Mouse (Mus musculus) ES-E14 (cell line): ENCODE results near the gene Aldh1l1. TPM values are rescaled to one million over a fixed set of nuclear protein-coding genes. Genes with fewer than 3 reads are reported as not detected.

Experiments used
- DNase-seq: peaks from one replicate; pipeline ENCODE4 v3.0.0-alpha.2; 2013; ENCODE audit warnings: low read depth, low spot score
- H3K27ac ChIP-seq: 2 replicates; pipeline ENCODE4 v1.5.1; 2012; ENCODE audit warnings: low read depth, mild to moderate bottlenecking, low read length, moderate library complexity, mixed read lengths; ENCODE audit not compliant: poor library complexity, insufficient read depth, severe bottlenecking
- H3K36me3 ChIP-seq: 2 replicates; pipeline ENCODE4 v1.6.1; 2012; ENCODE audit warnings: mild to moderate bottlenecking, low read length, moderate library complexity, mixed read lengths; ENCODE audit not compliant: control insufficient read depth, poor library complexity, insufficient read depth, severe bottlenecking
- H3K4me1 ChIP-seq, 2 experiments: fragments of 150-350 bp in 1 of 2; sonication (generic) in 1 of 2; 2 replicates each; pipeline ENCODE4 v1.6.1; 2012; ENCODE audit warnings: low read length in 2 of 2, mild to moderate bottlenecking in 1 of 2, mixed read lengths in 1 of 2; ENCODE audit not compliant: control insufficient read depth in 2 of 2, insufficient read depth in 2 of 2, poor library complexity in 1 of 2
- H3K4me3 ChIP-seq, 2 experiments: fragments of 150-350 bp in 1 of 2; sonication (generic) in 1 of 2; 2 replicates each; pipeline ENCODE4 v1.5.1; 2012; ENCODE audit warnings: low read length in 2 of 2, low read depth in 1 of 2, mild to moderate bottlenecking in 1 of 2, mixed read lengths in 1 of 2; ENCODE audit not compliant: insufficient read depth in 1 of 2, poor library complexity in 1 of 2, severe bottlenecking in 1 of 2
- H3K9ac ChIP-seq: 2 replicates; pipeline ENCODE4 v1.6.1; 2012; ENCODE audit warnings: low read depth, mild to moderate bottlenecking, low read length, mixed read lengths; ENCODE audit not compliant: poor library complexity, insufficient read depth, severe bottlenecking
- H3K9me3 ChIP-seq: fragments of 150-350 bp; sonication (generic); 2 replicates; pipeline ENCODE4 v1.6.1; 2012; ENCODE audit warnings: low read depth, mild to moderate bottlenecking, low read length; ENCODE audit not compliant: control insufficient read depth, insufficient read depth
- CHD2 ChIP-seq: IDR thresholded peaks from 2 replicates; pipeline ENCODE4 v1.6.1; 2014; ENCODE audit warnings: mild to moderate bottlenecking, low read depth, low read length, inconsistent platforms
- HCFC1 ChIP-seq: IDR thresholded peaks from 2 replicates; pipeline ENCODE4 v1.6.1; 2012; ENCODE audit warnings: low read length, inconsistent platforms, borderline replicate concordance; ENCODE audit not compliant: insufficient read depth
- MAFK ChIP-seq: IDR thresholded peaks from 2 replicates; pipeline ENCODE4 v1.6.1; 2014; ENCODE audit warnings: mild to moderate bottlenecking, low read depth, low read length, inconsistent platforms; ENCODE audit not compliant: insufficient read depth
- ZC3H11A ChIP-seq: IDR thresholded peaks from 2 replicates; pipeline ENCODE4 v1.6.1; 2012; ENCODE audit warnings: low read depth, mild to moderate bottlenecking, inconsistent platforms, low read length, borderline replicate concordance
- ZNF384 ChIP-seq: IDR thresholded peaks from 2 replicates; pipeline ENCODE4 v1.6.1; 2012; ENCODE audit warnings: low read depth, low read length, inconsistent platforms
- in situ Hi-C, 2 experiments: fragments of 600-800 bp; cut with MboI; formaldehyde crosslinking; loops; one replicate each; pipeline ENCODE4 v1.15.1; 2025; ENCODE audit warnings: low sequenced_read_pairs in 2 of 2, inconsistent platforms in 1 of 2; ENCODE audit not compliant: unreplicated experiment in 2 of 2
- total RNA-seq: library from RNA; depleted of rRNA; stranded (reverse); fragments of 300-350 nt; gene quantifications from 2 replicates; pipeline ENCODE4 v1.2.3, GENCODE M21; 2012

The Aldh1l1 gene
- total RNA-seq, 1 experiment: 3.9 TPM

GRCm38 (mm10) chr6:90501222-90501940 lies 15.2 kb downstream of the Aldh1l1 start:
- Histone ChIP-seq H3K4me3 (no peak overlapping the region), H3K36me3 (no peaks in the 10 kb centered on the region), H3K4me1 (peaks cover 0 to 5% of the 10 kb centered on the region in 2 experiments; a peak in 2 of 4 replicates), H3K27ac (peak overlapping the region; percentile 29; the same call in 1 of the 2 replicates), H3K9me3 (no peaks in the 10 kb centered on the region), H3K9ac (no peak overlapping the region)
- DNase-seq: no peak
- in situ Hi-C loops: no loop called here
- TF ChIP-seq CHD2 (no peak), HCFC1 (no peak), MAFK (no peak)

GRCm38 (mm10) chr6:90505906-90506305 lies 19.7 kb downstream of the Aldh1l1 start:
- Histone ChIP-seq H3K4me1 (peaks cover 4 to 24% of the 10 kb centered on the region in 2 experiments), H3K27ac (no peak overlapping the region), H3K9ac (no peak overlapping the region), H3K4me3 (no peak overlapping the region), H3K36me3 (no peaks in the 10 kb centered on the region), H3K9me3 (no peaks in the 10 kb centered on the region)
- in situ Hi-C loops: no loop called here
- TF ChIP-seq ZNF384 (no peak), ZC3H11A (no peak), CHD2 (no peak)
- DNase-seq: no peak

GRCm38 (mm10) chr6:90506673-90507311 lies 20.6 kb downstream of the Aldh1l1 start:
- TF ChIP-seq ZNF384 (no peak), HCFC1 (no peak), ZC3H11A (no peak), MAFK (no peak), CHD2 (no peak)
- H3K4me1 ChIP-seq: peaks cover 4 to 24% of the 10 kb centered on the region in 2 experiments
- H3K27ac ChIP-seq: peak overlapping the region; percentile 4; the same call in 1 of the 2 replicates
- no peak for DNase-seq
- in situ Hi-C loops: no loop called here
- H3K9ac ChIP-seq: no peak overlapping the region
- no peaks in the 10 kb centered on the region for H3K36me3 ChIP-seq
- no peak overlapping the region for H3K4me3 ChIP-seq
- no peaks in the 10 kb centered on the region for H3K9me3 ChIP-seq

- H3K4me3 ChIP-seq: no peak overlapping the region
- H3K4me1 ChIP-seq: peaks cover 4 to 26% of the 10 kb centered on the region in 2 experiments
- no peaks in the 10 kb centered on the region for H3K9me3 ChIP-seq
- in situ Hi-C loops: no loop called here
- TF ChIP-seq HCFC1 (no peak), ZNF384 (no peak)
- no peak overlapping the region; the same call in 1 of the 2 replicates for H3K9ac ChIP-seq
- no peaks in the 10 kb centered on the region for H3K36me3 ChIP-seq
- DNase-seq: no peak
- no peak overlapping the region; the same call in 1 of the 2 replicates for H3K27ac ChIP-seq
These were observed 21.2 kb downstream of the Aldh1l1 start for GRCm38 (mm10) chr6:90507443-90507842.
